Comparison of ENCODE assay signal across 36 mouse cellular contexts in genomic region chr15:89404831-89405623, GRCm38 (mm10). TPM values are rescaled to one million over a fixed set of nuclear protein-coding genes. Genes with fewer than 3 reads are reported as not detected.
"Had no signal": no experiment of that assay in that cellular context is flagged by ENCODE, and none has a peak within 500 bp of the region (broad histone marks: within the 10 kb centered on the region; RNA-seq: fewer than 3 reads in every experiment).

No protein-coding gene starts in this region.

- H3K9ac ChIP-seq: embryonic facial prominence, embryonic 12.5 days; embryonic facial prominence, embryonic 13.5 days; embryonic facial prominence, embryonic 15.5 days; forebrain, embryonic 12.5 days; forebrain, embryonic 13.5 days; forebrain, embryonic 15.5 days; forebrain, postnatal 0 days had no signal

- H3K36me3 ChIP-seq: embryonic facial prominence, embryonic 10.5 days; embryonic facial prominence, embryonic 12.5 days; embryonic facial prominence, embryonic 13.5 days; embryonic facial prominence, embryonic 15.5 days; forebrain, embryonic 10.5 days; forebrain, embryonic 12.5 days; forebrain, embryonic 15.5 days; heart, embryonic 10.5 days had no signal

- H3K4me2 ChIP-seq: embryonic facial prominence, embryonic 12.5 days; embryonic facial prominence, embryonic 13.5 days; embryonic facial prominence, embryonic 15.5 days; forebrain, embryonic 12.5 days; forebrain, embryonic 13.5 days; forebrain, embryonic 15.5 days had no signal

- H3K4me3 ChIP-seq: embryonic facial prominence, embryonic 10.5 days; embryonic facial prominence, embryonic 12.5 days; embryonic facial prominence, embryonic 13.5 days; embryonic facial prominence, embryonic 15.5 days; erythroblast, embryonic 14.5 days; forebrain, embryonic 10.5 days; forebrain, embryonic 12.5 days; forebrain, embryonic 13.5 days; forebrain, embryonic 15.5 days; gastrocnemius, adult 2 months; heart, adult 2 months; heart, embryonic 10.5 days had no signal

- H3K27ac ChIP-seq: embryonic facial prominence, embryonic 10.5 days; embryonic facial prominence, embryonic 12.5 days; embryonic facial prominence, embryonic 13.5 days; embryonic facial prominence, embryonic 15.5 days; forebrain, embryonic 10.5 days; forebrain, embryonic 12.5 days; forebrain, embryonic 13.5 days; forebrain, embryonic 15.5 days; gastrocnemius, adult 2 months; heart, adult 2 months; heart, embryonic 10.5 days had no signal

- ATAC-seq: forebrain, embryonic 13.5 days; forebrain, embryonic 14.5 days; forebrain, embryonic 15.5 days; forebrain, embryonic 16.5 days; forebrain, postnatal 0 days had no signal

- H3K9me3 ChIP-seq: forebrain, embryonic 15.5 days had no signal

- DNase-seq: cerebellum, adult 9-11 months; cerebellum, postnatal 10 days; cerebellum, postnatal 14 days; cerebellum, postnatal 25 days; cerebellum, postnatal 36 days; embryo, embryonic 11 days; forebrain, postnatal 0 days; gastrocnemius, adult 2 months; gastrocnemius, postnatal 10 days; gastrocnemius, postnatal 14 days; gastrocnemius, postnatal 36 days; heart, adult 11 months; heart, adult 18-20 months; heart, adult 2 months had no signal

- H3K4me1 ChIP-seq: embryonic facial prominence, embryonic 10.5 days; embryonic facial prominence, embryonic 12.5 days; embryonic facial prominence, embryonic 13.5 days; embryonic facial prominence, embryonic 15.5 days; forebrain, embryonic 10.5 days; forebrain, embryonic 12.5 days; forebrain, embryonic 13.5 days; forebrain, embryonic 15.5 days; heart, embryonic 10.5 days had no signal

- H3K27me3 ChIP-seq: embryonic facial prominence, embryonic 12.5 days; embryonic facial prominence, embryonic 13.5 days; embryonic facial prominence, embryonic 15.5 days; forebrain, embryonic 12.5 days; forebrain, embryonic 13.5 days; forebrain, embryonic 15.5 days had no signal

RNA-seq across cellular contexts. Expression of gene Syce3, which starts 5.3 kb away (rescaled TPM):
- total RNA-seq: common myeloid progenitor, adult 5-6 weeks; forebrain, postnatal 0 days; gastrocnemius, adult 18-20 months; gastrocnemius, adult 2 months; gastrocnemius, adult 8-10 months; gastrocnemius, postnatal 10 days; gastrocnemius, postnatal 14 days; gastrocnemius, postnatal 36 days; gastrocnemius, postnatal 4 days; granulocyte monocyte progenitor cell, adult 5-6 weeks; heart, adult 18-20 months; heart, adult 2 months; heart, adult 8-10 months had no signal
- polyA plus RNA-seq: embryonic facial prominence, embryonic 10.5 days; embryonic facial prominence, embryonic 11.5 days; embryonic facial prominence, embryonic 12.5 days; embryonic facial prominence, embryonic 13.5 days; embryonic facial prominence, embryonic 14.5 days; embryonic facial prominence, embryonic 15.5 days; erythroblast, embryonic 14.5 days; forebrain, embryonic 10.5 days; forebrain, embryonic 11.5 days; forebrain, embryonic 12.5 days; forebrain, embryonic 13.5 days; forebrain, embryonic 14.5 days; forebrain, embryonic 15.5 days; forebrain, embryonic 16.5 days; forebrain, postnatal 0 days; gonadal fat pad, adult 2 months; heart, adult 2 months; heart, embryonic 10.5 days had no signal

RNA-seq across cellular contexts. Expression of gene Klhdc7b, which starts 20.3 kb away (rescaled TPM):
- total RNA-seq: common myeloid progenitor, adult 5-6 weeks; gastrocnemius, adult 18-20 months; gastrocnemius, adult 2 months; gastrocnemius, adult 8-10 months; gastrocnemius, postnatal 10 days; gastrocnemius, postnatal 14 days; gastrocnemius, postnatal 36 days; gastrocnemius, postnatal 4 days; granulocyte monocyte progenitor cell, adult 5-6 weeks; heart, adult 18-20 months; heart, adult 2 months; heart, adult 8-10 months had no signal
- polyA plus RNA-seq: embryonic facial prominence, embryonic 10.5 days; embryonic facial prominence, embryonic 11.5 days; embryonic facial prominence, embryonic 12.5 days; embryonic facial prominence, embryonic 13.5 days; embryonic facial prominence, embryonic 14.5 days; embryonic facial prominence, embryonic 15.5 days; erythroblast, embryonic 14.5 days; forebrain, embryonic 11.5 days; forebrain, embryonic 12.5 days; forebrain, embryonic 13.5 days; forebrain, embryonic 14.5 days; forebrain, embryonic 15.5 days; forebrain, embryonic 16.5 days; heart, adult 2 months; heart, embryonic 10.5 days had no signal

RNA-seq across cellular contexts. Expression of gene Cpt1b, which starts 20.6 kb away (rescaled TPM):
- polyA plus RNA-seq: erythroblast, embryonic 14.5 days had no signal

RNA-seq across cellular contexts. Expression of gene Gm44502, which starts 24.5 kb away (rescaled TPM):
- polyA plus RNA-seq: embryonic facial prominence, embryonic 10.5 days; embryonic facial prominence, embryonic 11.5 days; embryonic facial prominence, embryonic 12.5 days; embryonic facial prominence, embryonic 13.5 days; embryonic facial prominence, embryonic 14.5 days; embryonic facial prominence, embryonic 15.5 days; forebrain, embryonic 10.5 days; forebrain, embryonic 11.5 days; forebrain, embryonic 12.5 days; forebrain, embryonic 13.5 days; forebrain, embryonic 14.5 days; forebrain, embryonic 15.5 days; forebrain, embryonic 16.5 days; forebrain, postnatal 0 days had no signal
